ENCODE assay signal across 11 mouse cellular contexts in the genomic region with DNA sequence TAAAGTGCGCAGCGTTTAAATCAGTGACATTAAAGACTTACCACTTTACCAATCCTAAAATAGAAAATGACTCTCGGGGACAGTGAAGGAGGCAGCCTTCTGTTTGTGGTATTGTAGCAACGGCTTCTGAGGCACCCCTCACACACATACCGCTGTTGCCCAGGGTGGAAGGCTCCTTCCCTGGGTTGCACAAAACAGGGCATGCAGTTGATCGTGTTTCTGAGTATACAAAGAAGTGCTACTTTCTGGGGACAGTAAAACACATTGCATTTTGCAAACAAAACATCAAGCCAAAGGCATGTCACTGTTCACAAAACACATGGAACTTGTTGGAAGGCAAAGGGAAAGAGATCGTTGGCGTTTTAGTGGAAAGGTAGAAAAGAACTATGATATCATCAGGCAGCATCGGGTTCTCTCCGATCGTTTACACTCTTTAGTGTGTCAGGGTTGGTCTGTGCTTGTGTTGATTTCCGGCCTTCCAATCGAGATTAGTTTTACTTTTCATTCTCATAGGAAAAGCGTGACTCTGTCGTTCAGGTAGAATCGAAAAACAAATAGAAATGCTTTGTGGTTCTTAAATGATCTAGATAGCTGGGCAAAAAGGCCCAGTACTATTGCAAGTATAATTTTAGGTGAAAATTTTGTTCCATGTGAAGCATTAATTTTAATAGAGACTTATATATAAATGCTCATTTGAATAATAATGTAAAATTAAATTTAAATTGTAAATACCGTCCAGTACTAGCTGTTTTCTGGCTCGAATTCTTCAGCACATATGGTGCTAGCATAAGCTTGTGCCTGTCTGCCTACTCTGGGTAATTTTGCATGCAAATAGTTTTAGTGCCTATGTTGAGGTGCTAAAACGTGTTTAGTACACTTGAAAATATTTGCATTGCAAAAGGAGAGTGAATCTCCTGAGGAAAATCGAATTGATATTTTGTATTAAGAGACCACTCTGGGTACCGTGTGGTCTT.
DNase-seq lines count a peak whose midpoint lies in the region; ATAC-seq and TF ChIP-seq lines count a peak whose summit lies in the region.
"Had no signal": no experiment of that assay in that cellular context is flagged by ENCODE, and none has a peak within 500 bp of the region (broad histone marks: within the 10 kb centered on the region; RNA-seq: fewer than 3 reads in every experiment).

No protein-coding gene starts in this region.

- 67% methylated on average over 21 of the region's 21 CpGs for WGBS in heart, embryonic 15.5 days
- WGBS in intestine, postnatal 0 days = 86% methylated on average over 21 of the region's 21 CpGs

- no peak overlapping the region for H3K4me3 ChIP-seq in heart, embryonic 15.5 days
- no peak overlapping the region for H3K4me3 ChIP-seq in intestine, postnatal 0 days (ENCODE audit: low read depth, low read length)

- peak overlapping the region; percentile 23 for H3K4me2 ChIP-seq in heart, embryonic 15.5 days
- H3K4me2 ChIP-seq in intestine, postnatal 0 days (replicated peaks; ENCODE audit: low read depth) = no peak overlapping the region

- no peaks in the 10 kb centered on the region for H3K27me3 ChIP-seq in heart, embryonic 15.5 days
- no peaks in the 10 kb centered on the region for H3K27me3 ChIP-seq in intestine, postnatal 0 days (replicated peaks; ENCODE audit: control insufficient read depth, insufficient read depth, low read length)

- no peak overlapping the region for H3K9ac ChIP-seq in heart, embryonic 15.5 days
- H3K9ac ChIP-seq in intestine, postnatal 0 days (ENCODE audit: low read depth, low read length) = no peak overlapping the region
- H3K9ac ChIP-seq: liver, embryonic 14.5 days had no signal

- intact Hi-C loops in heart, postnatal 14 days (cut with DNase I) = loop anchor here (2.0 to 10.0 kb wide), 3 partner anchors 191 to 1023 kb away; no protein-coding TSS in a partner anchor

- no peaks in the 10 kb centered on the region for H3K36me3 ChIP-seq in heart, embryonic 15.5 days
- H3K36me3 ChIP-seq in intestine, postnatal 0 days (ENCODE audit: control insufficient read depth, insufficient read depth) = no peaks in the 10 kb centered on the region

- ATAC-seq in heart, embryonic 15.5 days (replicated peaks; ENCODE audit: insufficient number of reproducible peaks, insufficient read depth, low FRiP score, low read depth) = no peak
- ATAC-seq in intestine, postnatal 0 days = no peak
- ATAC-seq: activated CD4-positive, CD25-positive, alpha-beta regulatory T cell, adult 4 months had no signal

- H3K9me3 ChIP-seq in heart, embryonic 15.5 days (replicated peaks) = no peaks in the 10 kb centered on the region
- no peaks in the 10 kb centered on the region for H3K9me3 ChIP-seq in intestine, postnatal 0 days (ENCODE audit: control insufficient read depth)

- peak overlapping the region; percentile 64 for H3K27ac ChIP-seq in heart, embryonic 15.5 days
- no peak overlapping the region for H3K27ac ChIP-seq in intestine, postnatal 0 days (ENCODE audit: low read depth, low read length)
- H3K27ac ChIP-seq: liver, embryonic 14.5 days had no signal

- DNase-seq in heart, adult 18-20 months = peak; percentile 14 to 32
- DNase-seq in heart, postnatal 14 days = no peak
- DNase-seq in right cerebral cortex, adult 18-20 months = peak; percentile 50
- no peak for DNase-seq in right cerebral cortex, postnatal 4 days
- peak; percentile 80 for DNase-seq in telencephalon, adult 2 months (ENCODE audit: low read depth, low spot score)
- no peak for DNase-seq in adrenal gland, adult 8-10 months
- DNase-seq: gastrocnemius, postnatal 36 days had no signal

- peaks cover 34% of the 10 kb centered on the region for H3K4me1 ChIP-seq in heart, embryonic 15.5 days (replicated peaks)
- no peaks in the 10 kb centered on the region for H3K4me1 ChIP-seq in intestine, postnatal 0 days (replicated peaks; ENCODE audit: control insufficient read depth, insufficient read depth, low read length)

- TF ChIP-seq CTCF in intestine, postnatal 0 days (IDR thresholded peaks at IDR 0.05; ENCODE audit: low read depth) = no peak

Comparison
In these comparisons a context has a peak if more than half of its experiments do, and no peak if none do; other contexts are left out.
1. DNase-seq: peak in heart, adult 18-20 months (2 of 2), right cerebral cortex, adult 18-20 months (single experiment) and telencephalon, adult 2 months (single experiment); none in heart, postnatal 14 days (0 of 2), right cerebral cortex, postnatal 4 days (single experiment) and adrenal gland, adult 8-10 months (single experiment).